Mouse (Mus musculus) T-cell, adult 2 months (primary cell): Measurements from ENCODE around the gene Upb1.
"Not testable (repeated sequence)": the region's sequence is repeated elsewhere in the genome, so short reads cannot be mapped to it uniquely, and the experiment has no call there.

ENCODE experiments used
- DNase-seq: peaks from one replicate; pipeline ENCODE4 v3.0.0; 2022; ENCODE audit warnings: low spot score

Upb1 gene

DNA sequence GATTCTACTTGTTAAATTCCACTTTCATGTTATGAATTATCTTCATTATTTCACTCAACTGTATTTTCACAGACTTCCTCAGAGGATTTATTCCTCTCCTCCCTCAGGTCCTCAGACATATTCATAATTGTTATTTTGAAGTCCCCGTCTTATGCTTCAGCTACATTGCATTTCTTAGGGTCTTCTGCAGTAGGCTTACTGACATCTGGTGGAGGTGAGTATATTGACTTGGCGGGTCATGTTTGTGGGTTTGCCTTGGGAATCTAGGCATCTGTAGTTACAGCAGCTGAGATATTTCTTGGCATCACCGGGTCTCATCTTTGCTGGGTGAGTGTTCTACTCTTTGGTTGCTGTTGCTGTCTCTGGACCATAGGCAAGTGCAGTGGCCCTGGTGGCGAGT is at the start of gene Upb1:
Upb1 (plus strand) TSS at position 158 of the 400 bp plus-strand sequence.
- no peak for DNase-seq

DNA sequence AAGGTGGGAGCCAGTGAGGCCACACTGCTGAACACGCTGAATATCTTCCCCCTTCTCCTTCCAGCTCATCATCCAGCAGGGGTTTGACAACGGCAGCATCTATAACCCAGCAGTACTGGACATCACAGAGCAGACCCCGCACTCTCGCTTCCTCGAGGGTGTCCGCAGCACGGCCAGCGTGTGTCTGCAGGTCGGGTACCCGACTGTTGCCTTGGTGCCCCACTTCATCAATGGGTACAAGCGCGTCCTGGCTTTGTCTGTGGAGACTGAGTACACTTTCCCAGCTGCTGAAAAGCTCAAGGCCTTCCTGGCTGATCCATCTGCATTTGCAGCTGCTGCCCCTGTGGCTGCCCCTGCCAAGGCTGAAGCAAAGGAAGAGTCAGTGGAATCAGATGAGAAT is 48.4 kb upstream of the Upb1 start:
- DNase-seq, result no peak

DNA sequence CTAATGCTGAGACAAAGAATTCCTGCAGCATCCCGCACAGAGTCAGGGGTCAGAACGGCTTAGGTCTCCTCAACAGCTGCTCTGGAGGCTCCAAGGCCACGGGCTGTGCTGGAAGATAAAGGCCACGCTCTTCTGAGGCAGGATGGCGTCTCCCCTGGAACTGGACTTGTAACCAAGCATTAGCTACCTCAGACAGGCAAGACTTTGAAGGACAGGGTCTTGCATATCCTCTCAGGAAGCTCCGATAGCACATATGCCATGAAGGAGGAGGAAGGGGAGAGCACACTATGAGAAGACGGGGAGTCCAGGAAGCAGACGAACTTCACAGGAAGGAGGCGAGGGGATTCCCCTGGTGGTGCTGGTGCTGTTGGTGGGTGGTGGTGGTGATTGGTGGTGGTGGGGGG is 47.1 kb upstream of the Upb1 start:
- DNase-seq, result peak; percentile 37

DNA sequence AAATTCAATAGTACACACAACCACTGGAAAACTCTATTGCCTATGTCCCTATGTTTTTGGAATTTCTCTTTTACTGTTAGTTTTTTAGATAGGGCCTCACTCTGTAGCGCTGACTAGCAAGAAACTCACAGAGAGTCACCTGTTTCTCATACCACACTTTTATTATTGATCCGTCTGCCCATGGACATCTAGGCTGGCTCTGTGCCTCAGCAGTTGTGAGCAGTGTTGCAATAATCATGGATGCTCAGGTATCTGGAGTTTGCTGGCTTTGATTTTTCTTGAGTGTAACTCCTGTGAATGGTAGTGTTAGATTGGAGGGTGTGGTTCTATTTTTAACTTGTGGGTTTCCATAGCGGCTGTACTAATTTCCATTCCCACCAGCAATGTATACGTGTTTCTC is 45.6 kb upstream of the Upb1 start:
- DNase-seq, result no peak

DNA sequence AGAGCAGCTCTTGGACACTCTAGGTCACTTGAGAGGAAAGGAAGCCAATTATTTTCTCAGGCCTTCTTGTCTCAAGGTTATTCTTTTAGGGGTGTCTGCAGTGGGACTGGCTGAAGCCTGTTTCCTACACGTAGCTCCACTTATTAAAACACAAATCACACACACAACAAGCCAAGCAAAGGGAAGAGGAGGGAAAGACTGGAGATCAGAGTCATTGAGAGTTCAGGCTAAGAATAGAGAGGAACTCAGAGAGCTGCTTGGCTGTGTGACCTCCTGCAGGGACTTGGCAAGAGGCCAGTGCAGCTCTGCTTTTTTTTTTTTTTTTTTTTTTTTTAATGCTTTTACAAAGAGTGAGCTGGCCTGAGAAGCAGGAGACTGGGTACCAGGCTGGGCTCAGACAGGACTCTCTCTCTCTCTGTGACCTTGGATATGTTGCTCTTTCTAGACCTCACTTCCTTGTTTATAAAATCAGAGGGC is 36.7 kb upstream of the Upb1 start:
- DNase-seq, result not testable (repeated sequence)

DNA sequence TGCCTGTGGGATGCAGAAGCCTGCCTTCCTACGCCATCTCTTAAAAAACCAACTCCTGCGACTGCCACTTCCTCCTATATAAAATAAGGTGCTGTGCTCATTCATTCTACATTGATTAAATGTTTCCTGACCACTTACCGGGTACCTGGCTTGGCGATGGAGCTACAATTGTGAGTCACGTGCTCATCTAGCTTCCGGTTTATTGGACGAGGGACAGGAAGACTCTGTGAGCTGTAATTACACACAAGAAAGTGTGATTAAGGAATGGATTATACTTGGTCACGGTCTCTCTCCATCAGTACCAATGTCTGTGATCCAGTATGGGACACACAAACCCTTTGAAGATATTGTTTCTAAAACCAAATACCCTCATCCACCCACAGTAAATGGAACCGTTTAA is 36.1 kb upstream of the Upb1 start:
- no peak for DNase-seq

DNA sequence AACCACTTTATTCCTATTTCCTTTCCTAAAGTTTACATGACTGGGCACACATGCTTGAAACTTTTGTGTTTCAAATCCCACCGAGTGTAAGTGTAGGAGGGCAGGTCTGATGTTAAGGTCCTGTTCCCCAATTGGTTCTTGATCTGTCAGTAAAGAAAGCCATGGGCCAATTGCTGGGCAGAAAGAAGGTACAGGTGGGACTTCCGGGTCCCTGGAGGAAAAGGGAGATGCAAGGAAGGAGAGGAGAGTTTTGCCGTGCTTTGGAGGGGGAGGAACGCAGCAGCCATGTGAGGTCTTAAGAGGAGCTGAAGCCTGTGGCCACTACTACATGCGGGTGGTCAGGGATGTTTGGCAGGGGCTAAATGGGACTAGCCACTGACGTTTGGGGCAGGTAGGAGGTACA is 35.7 kb upstream of the Upb1 start:
- peak; percentile 45 for DNase-seq

DNA sequence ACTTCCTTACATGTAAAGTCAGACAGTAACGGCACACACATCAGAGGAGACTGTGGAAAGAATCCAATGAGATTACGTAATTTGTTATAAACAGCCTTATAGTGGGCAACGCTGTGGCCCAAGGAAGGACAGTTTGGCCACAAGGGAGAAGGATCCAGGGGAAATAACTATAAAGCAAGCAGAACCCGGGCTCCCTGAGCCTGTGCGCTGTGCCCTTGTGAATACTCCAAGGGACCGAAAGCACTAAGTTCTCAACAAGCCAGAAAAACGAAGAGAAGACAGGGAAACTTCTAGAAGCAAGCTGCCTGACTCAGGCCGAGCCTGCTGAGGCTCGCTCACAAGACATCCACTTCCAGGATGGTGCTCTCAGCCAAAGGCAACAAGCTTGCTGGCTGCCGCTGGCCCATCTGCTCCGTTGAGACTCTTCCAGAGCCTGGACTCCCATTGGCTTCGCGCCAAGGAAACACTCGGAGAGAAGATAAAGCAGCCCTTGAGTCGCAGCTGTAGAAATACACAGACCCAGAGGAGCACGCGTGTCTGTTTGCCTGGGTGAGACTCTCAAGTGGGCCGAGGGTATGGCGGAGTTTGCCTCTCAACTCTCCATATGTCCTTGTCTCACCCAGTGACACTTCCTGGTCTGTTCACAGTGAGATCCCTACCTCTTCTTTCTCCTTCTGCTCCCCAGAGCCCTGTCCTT is 27.1 kb upstream of the Upb1 start:
- DNase-seq, result not testable (repeated sequence)

DNA sequence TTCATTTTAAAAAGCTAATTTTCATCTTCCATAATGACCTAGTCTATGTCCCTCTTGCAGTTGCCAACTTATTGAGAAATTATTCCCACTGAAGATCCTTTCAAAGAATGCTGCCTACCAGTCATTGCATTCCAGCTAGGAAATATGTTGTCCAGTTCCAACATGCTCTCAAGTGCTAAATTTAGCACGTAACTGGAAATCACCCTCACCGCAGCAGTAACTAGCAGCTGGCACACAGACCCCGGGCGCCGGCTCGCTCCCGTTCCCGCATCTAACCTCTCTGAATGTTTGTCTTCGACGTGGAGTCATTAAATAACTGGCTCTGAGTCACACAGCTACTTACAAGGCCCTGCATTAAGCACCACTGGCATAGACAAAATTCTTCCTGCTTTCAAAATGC is 22.2 kb upstream of the Upb1 start:
- no peak for DNase-seq

DNA sequence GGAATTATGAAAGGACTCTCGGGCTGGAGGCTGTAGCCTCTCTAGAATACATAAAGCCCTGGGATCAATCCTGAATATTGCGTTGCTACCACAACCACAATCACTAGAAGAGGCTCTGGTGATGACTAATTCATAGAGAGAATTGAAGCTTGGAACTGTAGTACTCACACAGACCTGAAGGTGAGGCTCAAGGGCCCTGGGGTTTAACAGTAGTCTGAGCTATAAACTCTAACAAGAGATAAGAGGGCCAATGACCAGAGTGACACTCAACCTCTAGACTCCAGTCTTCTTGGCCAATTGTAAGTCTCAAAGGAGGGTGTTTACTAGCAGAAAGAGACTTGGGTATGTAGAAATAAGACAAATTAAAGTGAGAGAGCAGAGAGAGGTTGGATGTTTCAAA is 10.8 kb upstream of the Upb1 start:
- DNase-seq, result no peak

DNA sequence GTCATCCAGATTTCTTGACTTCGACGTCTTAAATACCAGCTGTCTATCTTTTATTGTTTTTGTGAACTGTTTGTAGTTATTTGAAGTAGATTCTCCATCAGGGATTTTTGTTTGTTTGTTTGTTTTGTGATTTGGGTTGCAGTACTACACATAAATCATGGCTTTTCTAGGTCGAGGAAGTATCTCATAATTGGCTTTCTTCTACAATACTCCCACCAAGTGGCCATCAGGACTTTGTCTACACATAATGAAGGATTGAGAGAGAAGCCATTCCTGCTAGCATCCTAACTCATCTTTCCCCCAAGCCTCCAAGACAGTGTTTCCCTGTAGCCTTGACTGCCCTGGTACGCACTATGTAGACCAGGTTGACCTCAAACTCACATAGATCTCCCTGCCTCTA is 10.1 kb upstream of the Upb1 start:
- no peak for DNase-seq

DNA sequence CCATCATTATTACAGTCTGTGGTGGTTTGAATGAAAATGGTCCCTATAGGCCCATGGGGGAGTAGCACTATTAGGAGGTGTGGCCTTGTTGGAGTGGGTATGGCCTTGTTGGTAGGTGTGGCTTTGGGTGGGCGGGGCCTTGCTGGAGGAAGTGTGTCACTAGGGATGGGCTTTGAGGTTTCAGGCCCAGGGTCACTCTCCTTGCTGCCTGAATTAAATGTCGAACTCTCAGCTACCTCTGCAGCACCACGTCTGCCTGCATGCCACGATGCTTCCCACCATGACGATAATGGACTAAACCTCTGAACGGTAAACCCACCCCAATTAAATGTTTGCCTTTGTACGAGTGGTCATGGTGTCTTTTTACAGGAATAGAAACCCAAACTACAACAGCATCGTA is 6.1 kb upstream of the Upb1 start:
- no peak for DNase-seq

DNA sequence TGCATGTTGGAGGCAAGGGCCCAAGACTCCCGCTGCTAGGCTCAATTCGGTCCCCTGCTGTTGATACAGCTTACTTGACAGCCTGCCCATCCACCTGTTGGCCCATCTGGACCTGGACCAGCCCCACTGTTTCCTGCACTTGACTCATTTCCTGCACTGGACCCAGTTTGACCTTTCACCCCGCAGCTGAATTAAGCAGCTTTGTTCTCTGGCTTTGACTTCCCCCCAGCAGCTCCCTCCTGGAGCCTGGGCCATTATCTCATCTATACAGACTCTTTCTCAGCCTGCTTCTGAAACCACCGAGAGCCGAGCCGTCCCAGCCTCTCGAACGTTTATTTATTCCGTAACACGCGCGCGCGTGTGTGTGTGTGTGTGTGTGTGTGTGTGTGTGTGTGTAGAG is 3.9 kb upstream of the Upb1 start:
- peak; percentile 13 for DNase-seq

DNA sequence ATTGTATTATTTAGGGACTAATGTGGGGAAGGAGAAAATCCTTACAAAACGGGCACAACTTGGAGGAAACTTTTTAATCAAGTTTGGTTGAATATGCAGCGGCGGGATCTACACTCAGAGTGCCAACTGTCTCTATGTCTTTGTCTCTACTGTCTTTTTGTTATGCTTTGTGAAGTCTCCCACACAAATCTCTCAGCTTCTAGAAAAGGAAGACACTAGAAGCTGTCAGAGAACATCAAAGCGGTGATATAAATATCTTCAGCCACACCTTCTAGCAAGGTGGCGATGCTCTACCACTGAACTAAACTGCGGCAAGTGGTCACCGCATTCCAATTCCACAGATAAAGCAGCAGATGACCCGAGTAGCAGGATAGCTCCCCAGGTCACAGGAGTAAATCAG is 5.0 kb downstream of the Upb1 start:
- DNase-seq, result no peak

DNA sequence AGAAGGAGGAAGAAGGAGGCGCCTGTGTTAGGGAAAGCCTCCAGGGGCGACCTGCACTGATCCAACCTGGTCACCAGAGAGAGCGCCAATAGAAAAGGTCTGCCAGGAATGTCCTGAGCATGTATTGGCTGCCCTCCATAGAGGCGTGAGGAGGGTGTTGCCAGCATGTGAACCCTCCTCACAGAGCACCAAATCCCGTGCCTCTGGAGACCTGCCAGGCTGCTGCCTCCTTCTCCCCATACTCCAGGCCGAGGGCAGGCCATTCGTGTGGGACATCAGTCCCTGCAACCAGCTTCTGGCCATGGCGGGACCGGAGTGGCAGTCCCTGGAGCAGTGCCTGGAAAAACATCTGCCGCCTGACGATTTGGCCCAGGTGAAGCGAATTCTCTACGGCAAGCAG is 5.8 kb downstream of the Upb1 start:
- DNase-seq, result no peak

DNA sequence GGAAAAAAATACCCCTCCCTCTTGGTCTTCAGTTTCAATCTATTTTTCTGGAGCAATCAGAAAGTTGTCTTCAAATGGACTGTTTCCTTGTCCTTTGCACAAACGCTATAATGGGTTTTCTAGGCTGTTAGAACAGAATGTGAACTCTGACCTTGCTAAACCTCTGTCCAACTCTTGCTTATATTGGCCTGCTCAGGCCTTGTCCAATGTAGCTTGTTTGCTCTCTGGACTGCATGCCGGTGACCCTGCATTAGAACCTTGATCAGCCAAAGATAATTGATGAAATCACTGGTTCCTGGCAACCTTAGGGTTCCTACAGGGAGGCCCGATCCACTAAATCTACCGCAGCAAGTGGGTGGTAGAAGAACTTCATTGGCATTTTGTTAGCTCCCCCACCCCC is 6.8 kb downstream of the Upb1 start:
- no peak for DNase-seq

DNA sequence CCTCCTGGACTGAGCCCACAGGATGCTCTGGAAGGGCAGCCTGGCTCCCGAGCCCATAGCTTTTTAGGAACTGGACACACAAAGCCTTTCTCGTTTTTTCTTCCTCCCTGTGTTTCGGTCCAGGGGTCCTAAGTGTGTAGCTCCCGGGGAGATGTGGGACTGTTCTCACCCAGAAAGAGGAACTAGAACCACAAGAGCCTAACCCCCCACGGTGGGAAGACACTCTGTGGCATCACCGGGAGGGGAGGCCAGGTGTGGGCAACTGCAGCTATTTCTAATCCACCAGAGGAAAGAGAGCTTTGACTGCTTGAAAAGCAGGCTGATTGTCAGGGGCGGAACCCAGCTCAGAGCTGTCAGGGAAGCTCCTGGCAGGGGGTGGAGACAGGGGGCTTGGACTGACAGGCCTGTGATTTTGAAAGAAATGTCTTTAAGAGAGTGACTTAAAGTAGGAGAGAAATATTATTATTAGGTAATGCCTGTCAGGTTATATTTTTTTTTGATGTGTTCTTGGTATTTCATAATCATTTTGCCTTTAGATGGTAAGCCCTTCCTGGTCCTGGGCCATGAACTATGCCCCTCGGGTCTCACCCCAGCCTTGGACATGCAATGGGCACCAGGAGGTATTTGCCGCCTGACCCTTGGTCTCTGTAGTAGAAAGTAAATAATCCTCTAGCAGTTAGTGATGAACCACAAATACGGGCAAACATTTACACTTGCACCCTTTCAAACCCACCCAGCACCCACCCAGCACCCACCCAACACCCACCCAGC is 10.6 kb downstream of the Upb1 start:
- DNase-seq, result not testable (repeated sequence)

DNA sequence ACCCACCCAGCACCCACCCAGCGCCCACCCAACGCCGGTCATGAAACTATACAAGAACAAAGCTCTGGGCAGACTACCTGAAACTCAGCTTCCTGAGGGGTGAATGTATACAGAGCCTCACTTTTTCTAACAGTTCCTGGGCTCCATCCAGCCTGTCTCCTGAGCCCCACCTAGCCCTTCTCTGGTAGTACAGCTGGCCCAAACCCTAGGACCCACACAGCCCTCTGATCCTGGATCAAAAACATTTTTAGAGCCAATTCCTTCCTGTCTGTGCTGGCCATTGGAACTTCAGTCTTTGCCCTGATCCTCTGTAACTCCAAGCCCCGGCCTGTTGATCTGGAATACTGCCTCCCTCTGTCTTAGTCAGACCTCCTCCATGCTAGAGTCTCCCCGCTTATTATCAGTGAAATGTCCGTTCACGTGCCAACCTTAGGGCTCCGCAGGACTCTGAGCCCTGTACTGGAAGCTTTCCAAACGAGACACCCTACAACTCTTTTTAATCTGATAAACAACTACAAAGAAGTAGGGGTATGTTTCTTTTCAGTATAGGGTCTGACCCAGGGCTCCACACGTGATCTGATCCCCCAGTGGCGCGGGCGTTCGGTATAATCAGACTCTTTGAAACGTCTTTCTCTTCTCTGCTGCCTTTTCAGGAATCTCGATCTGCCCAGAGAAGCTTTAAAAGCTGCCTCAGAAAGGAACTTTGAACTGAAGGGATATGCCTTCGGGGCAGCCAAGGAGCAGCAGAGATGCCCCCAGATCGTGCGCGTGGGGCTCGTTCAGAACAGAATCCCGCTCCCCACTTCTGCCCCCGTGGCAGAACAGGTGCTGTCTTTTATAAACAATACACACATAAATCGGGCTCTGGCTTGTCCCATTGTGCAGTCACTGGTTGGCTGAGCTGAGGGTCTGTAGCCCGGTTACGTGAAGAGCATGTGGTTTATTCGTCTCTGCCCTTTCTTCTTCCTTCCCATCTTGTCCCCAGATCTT is 11.5 kb downstream of the Upb1 start:
- DNase-seq, result no peak

DNA sequence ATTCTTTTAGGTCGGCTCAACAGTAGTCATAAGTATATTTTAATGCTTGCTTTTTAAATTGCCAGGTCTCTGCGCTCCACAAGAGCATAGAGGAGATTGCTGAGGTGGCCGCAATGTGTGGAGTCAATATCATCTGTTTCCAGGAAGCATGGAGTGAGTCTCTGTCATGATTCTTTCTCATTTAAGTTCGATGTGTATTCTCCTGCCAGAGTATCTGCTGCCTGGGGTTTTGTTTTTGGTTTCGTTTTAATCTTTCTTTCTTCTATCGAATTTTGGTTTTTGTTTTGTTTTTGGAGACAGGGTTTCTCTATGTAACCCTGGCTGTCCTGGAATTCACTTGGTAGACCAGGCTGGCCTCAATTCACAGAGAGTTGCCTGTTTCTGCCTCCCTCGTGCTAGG is 14.0 kb downstream of the Upb1 start:
- DNase-seq, result no peak

DNA sequence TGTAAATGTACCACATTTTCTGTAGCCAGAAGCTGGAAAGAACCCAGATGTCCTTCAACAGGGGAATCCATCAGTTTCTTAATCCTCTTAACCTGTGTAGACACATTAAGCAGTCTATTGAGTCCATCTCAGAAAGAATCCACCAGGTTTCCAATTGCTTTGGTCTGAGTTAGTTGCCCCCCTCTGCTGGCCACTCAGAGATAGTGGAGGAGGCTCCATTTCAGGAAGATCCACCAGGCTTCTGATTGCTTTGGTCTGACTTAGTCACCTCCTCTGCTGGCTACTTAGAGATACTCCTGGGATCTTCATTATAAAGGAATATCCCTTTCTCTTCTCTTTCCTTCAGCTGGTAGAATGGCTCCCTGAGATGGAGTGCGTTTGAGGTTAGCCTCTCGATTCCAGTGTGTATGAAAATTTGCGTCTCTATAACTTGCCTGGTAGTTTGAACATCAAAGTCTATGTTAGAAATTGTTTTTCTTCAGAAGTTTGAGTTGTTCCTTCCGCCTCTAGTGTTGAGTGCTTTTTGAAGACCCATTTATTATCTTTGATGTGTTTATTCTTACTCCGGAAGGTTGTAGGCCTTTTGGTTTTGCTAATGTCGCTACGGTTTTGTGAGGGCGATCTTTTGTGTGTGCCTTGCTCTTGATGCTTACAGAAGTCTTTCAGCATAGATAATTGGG is 16.6 kb downstream of the Upb1 start:
- peak; percentile 46 for DNase-seq

DNA sequence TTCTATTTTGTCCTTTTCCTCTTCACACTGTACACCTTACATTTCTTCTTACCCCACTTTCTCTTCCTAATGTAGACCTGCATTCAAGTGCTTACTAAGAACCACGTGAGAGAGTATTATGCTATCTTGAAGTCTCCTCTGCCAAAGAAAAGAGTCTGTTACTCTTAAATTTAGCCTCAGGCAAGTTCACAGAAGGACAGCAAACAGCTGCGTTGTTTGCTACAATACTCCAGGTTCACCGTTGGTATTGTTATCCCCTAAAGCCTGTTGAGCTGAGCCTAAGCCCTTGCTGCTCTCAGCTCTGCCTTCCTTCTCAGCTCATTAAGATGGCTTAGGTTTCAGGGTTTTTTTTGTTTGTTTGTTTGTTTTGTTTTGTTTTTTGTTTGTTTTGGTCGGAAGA is 17.8 kb downstream of the Upb1 start:
- DNase-seq, result no peak

DNA sequence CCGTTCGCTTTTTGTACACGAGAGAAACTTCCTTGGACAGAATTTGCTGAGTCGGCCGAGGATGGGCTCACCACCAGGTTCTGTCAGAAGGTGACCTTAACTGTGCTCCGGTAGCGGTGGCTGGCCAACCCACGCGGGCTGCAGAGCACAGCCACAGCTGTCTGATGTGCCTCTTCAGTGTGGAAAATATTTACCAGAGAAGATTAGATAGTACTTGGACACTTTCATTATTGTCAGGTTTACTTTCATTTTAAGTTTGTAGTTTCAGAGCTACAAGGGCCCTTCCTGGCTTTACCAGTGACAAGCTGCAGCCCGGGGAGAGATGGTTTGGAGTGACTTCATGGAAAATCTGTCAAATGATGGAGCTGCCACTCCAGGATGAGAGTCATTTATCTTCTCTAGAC is 23.6 kb downstream of the Upb1 start:
- DNase-seq, result no peak
